16 mouse cellular contexts compared by ENCODE assay signal in the genomic region with DNA sequence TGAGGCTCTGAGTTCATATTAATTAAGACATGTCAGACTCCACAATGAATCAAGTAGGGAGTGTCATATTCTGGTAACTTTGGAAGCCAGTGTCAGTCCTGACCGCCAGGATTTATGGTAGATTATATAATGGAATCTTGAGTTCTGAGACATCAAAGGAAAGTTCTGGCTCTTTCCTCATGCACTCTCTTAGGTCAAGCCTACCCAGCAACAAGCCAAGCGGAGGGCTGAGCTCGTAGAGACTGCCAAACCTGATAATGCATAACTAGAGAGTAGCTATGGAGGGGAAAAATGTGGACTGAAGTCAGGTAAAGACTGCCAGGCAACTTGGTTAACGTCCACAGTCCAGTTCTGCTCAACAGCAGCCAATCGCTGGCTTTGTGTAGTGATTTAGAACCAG. TPM values are rescaled to one million over a fixed set of nuclear protein-coding genes. Genes with fewer than 3 reads are reported as not detected.
DNase-seq lines count a peak whose midpoint lies in the region; ATAC-seq and TF ChIP-seq lines count a peak whose summit lies in the region.
"Had no signal": no experiment of that assay in that cellular context is flagged by ENCODE, and none has a peak within 500 bp of the region (broad histone marks: within the 10 kb centered on the region; RNA-seq: fewer than 3 reads in every experiment).

No protein-coding gene starts in this region.

- H3K9ac ChIP-seq in stomach, postnatal 0 days (ENCODE audit: low read length) = no peak overlapping the region
- H3K9ac ChIP-seq: embryonic facial prominence, embryonic 12.5 days; hindbrain, embryonic 13.5 days; liver, postnatal 0 days had no signal

- H3K4me1 ChIP-seq in thymus, adult 2 months (replicated peaks; ENCODE audit: control insufficient read depth, insufficient read depth, low read length) = peaks cover 30% of the 10 kb centered on the region
- no peaks in the 10 kb centered on the region for H3K4me1 ChIP-seq in stomach, postnatal 0 days (replicated peaks; ENCODE audit: control insufficient read depth, insufficient read depth)
- H3K4me1 ChIP-seq: embryonic facial prominence, embryonic 12.5 days; hindbrain, embryonic 13.5 days had no signal

- H3K27me3 ChIP-seq in thymus, adult 2 months (ENCODE audit: control insufficient read depth, insufficient read depth, low read length) = no peaks in the 10 kb centered on the region
- H3K27me3 ChIP-seq in stomach, postnatal 0 days (ENCODE audit: control insufficient read depth, insufficient read depth, low read length) = no peaks in the 10 kb centered on the region
- H3K27me3 ChIP-seq: embryonic facial prominence, embryonic 12.5 days; hindbrain, embryonic 13.5 days had no signal

- intact Hi-C loops in left cerebral cortex, postnatal 4 days (cut with DNase I) = no loop called here

- TF ChIP-seq CTCF in thymus, adult 2 months (IDR thresholded peaks at IDR 0.05; ENCODE audit: borderline replicate concordance, control insufficient read depth, extremely low read depth, insufficient read depth, low read length, poor library complexity) = no peak
- TF ChIP-seq CTCF in stomach, postnatal 0 days (IDR thresholded peaks at IDR 0.05; ENCODE audit: low read depth) = no peak

- H3K27ac ChIP-seq in thymus, adult 2 months (ENCODE audit: control insufficient read depth, insufficient read depth, low read length) = peak overlapping the region; percentile 74
- no peak overlapping the region for H3K27ac ChIP-seq in stomach, postnatal 0 days (replicated peaks)
- H3K27ac ChIP-seq: embryonic facial prominence, embryonic 12.5 days; hindbrain, embryonic 13.5 days had no signal

- no peak for TF ChIP-seq POLR2A in thymus, adult 2 months (IDR thresholded peaks at IDR 0.05; ENCODE audit: control insufficient read depth, extremely low read depth, insufficient read depth, low read length, poor library complexity)

- peak; percentile 67; the same call in 1 of the 2 replicates for ATAC-seq in stomach, postnatal 0 days (ENCODE audit: low FRiP score, low TSS enrichment)
- ATAC-seq: liver, postnatal 0 days had no signal

- DNase-seq in adrenal gland, adult 8-10 months = peak; percentile 55
- no peak for DNase-seq in adrenal gland, postnatal 25 days
- no peak for DNase-seq in thymus, adult 2 months
- DNase-seq in thymus, postnatal 4 days = no peak
- peak; percentile 41 for DNase-seq in kidney, postnatal 10 days
- no peak for DNase-seq in stomach, postnatal 0 days (ENCODE audit: low spot score)
- DNase-seq in Muller cell, postnatal 12 days (ENCODE audit: inconsistent ontology term) = no peak
- no peak for DNase-seq in left cerebral cortex, postnatal 4 days
- DNase-seq: cerebellum, postnatal 36 days; gastrocnemius, postnatal 14 days; layer of hippocampus, adult 9-11 months; liver, postnatal 0 days; spleen, adult 18-20 months had no signal

- TF ChIP-seq EP300 in stomach, postnatal 0 days (optimal IDR thresholded peaks at IDR 0.05) = no peak

- H3K36me3 ChIP-seq in thymus, adult 2 months (ENCODE audit: control insufficient read depth, insufficient read depth, low read length) = no peaks in the 10 kb centered on the region
- H3K36me3 ChIP-seq in stomach, postnatal 0 days (ENCODE audit: control insufficient read depth, insufficient read depth, low read length) = no peaks in the 10 kb centered on the region
- H3K36me3 ChIP-seq: embryonic facial prominence, embryonic 12.5 days; hindbrain, embryonic 13.5 days had no signal

- no peak overlapping the region for H3K4me2 ChIP-seq in stomach, postnatal 0 days (replicated peaks; ENCODE audit: low read depth)
- H3K4me2 ChIP-seq: embryonic facial prominence, embryonic 12.5 days; hindbrain, embryonic 13.5 days had no signal

- no peak overlapping the region for H3K4me3 ChIP-seq in thymus, adult 2 months (ENCODE audit: control insufficient read depth, insufficient read depth, low read length)
- H3K4me3 ChIP-seq in stomach, postnatal 0 days (ENCODE audit: low read depth, low read length) = no peak overlapping the region
- H3K4me3 ChIP-seq: embryonic facial prominence, embryonic 12.5 days; hindbrain, embryonic 13.5 days; myocyte had no signal

- WGBS in thymus, adult 2 months = 55% methylated on average over 5 of the region's 5 CpGs
- WGBS in stomach, postnatal 0 days = 33% methylated on average over 5 of the region's 5 CpGs

- no peaks in the 10 kb centered on the region for H3K9me3 ChIP-seq in stomach, postnatal 0 days (ENCODE audit: control insufficient read depth, low read length)
- H3K9me3 ChIP-seq: embryonic facial prominence, embryonic 12.5 days; hindbrain, embryonic 13.5 days had no signal

RNA-seq across cellular contexts. Expression of gene Esr1, which starts 7.3 kb away (rescaled TPM):
- total RNA-seq in adrenal gland, adult 8-10 months (2022) = 10 to 100 TPM; 27.6 to 36.1 (median 30.4) TPM
- total RNA-seq in adrenal gland, postnatal 25 days (2021) = 12.0 and 12.8 TPM in 2 replicates
- 3.4 and 5.2 TPM in 2 replicates for polyA plus RNA-seq in thymus, adult 2 months (2012; rRNA removed)
- polyA plus RNA-seq in stomach, postnatal 0 days (2015; fragmentation: Nextera tagmentation; extraction: Ambion mirVana) = 0.45 and 0.57 TPM in 2 replicates
- 1 to 10 TPM; 3.5 to 3.9 TPM for total RNA-seq in left cerebral cortex, postnatal 4 days (2021)

Comparison
In these comparisons a context has a peak if more than half of its experiments do, and no peak if none do; other contexts are left out.
1. DNase-seq: peak in adrenal gland, adult 8-10 months (single experiment) and kidney, postnatal 10 days (single experiment); none in adrenal gland, postnatal 25 days (single experiment), thymus, adult 2 months (single experiment), thymus, postnatal 4 days (single experiment), stomach, postnatal 0 days (single experiment), Muller cell, postnatal 12 days (single experiment) and left cerebral cortex, postnatal 4 days (single experiment).